Mouse (Mus musculus) mesoderm, embryonic 11.5 days (tissue): ENCODE measurements at regions not wholly inside any gene's neighbourhood (a gene's known extent, or its start where the extent isn't known, plus 50 kb on each side); places are given as distances from the start of the nearest gene placed in this dataset.
A peak's percentile ranks its signal among the peaks of the same experiment; 100 is the strongest.

ENCODE experiments used
- DNase-seq: peaks from one replicate; pipeline ENCODE4 v3.0.0-alpha.2; 2012; ENCODE audit warnings: low read depth, low spot score

- no peak for DNase-seq
Observed at GRCm38 (mm10) chr7:70483536-70483935, 117.0 kb upstream of the Nr2f2 start.

- DNase-seq = no peak
Observed at GRCm38 (mm10) chr7:70481880-70482279, 115.3 kb upstream of the Nr2f2 start.

- no peak for DNase-seq
Observed at GRCm38 (mm10) chr7:70472786-70473185, 106.3 kb upstream of the Nr2f2 start.

- DNase-seq = no peak
Observed at GRCm38 (mm10) chr7:70470557-70470956, 104.0 kb upstream of the Nr2f2 start.

- DNase-seq = no peak
Observed at GRCm38 (mm10) chr7:70462131-70462530, 95.6 kb upstream of the Nr2f2 start.

- no peak for DNase-seq
Observed at GRCm38 (mm10) chr7:70454525-70454924, 88.0 kb upstream of the Nr2f2 start.

GRCm38 (mm10) chr7:70452816-70453215 lies 86.3 kb upstream of the Nr2f2 start:
- DNase-seq = no peak

- DNase-seq = no peak
Observed at GRCm38 (mm10) chr7:70438908-70439307, 72.4 kb upstream of the Nr2f2 start.

- no peak for DNase-seq
Observed at GRCm38 (mm10) chr7:70433838-70434237, 67.3 kb upstream of the Nr2f2 start.

GRCm38 (mm10) chr7:70433358-70433757 lies 66.8 kb upstream of the Nr2f2 start:
- DNase-seq = no peak

GRCm38 (mm10) chr7:70431712-70432111 lies 65.2 kb upstream of the Nr2f2 start:
- no peak for DNase-seq

- DNase-seq = peak; percentile 27
Observed at GRCm38 (mm10) chr7:70429326-70429725, 62.8 kb upstream of the Nr2f2 start.

- peak; percentile 71 for DNase-seq
Observed at GRCm38 (mm10) chr7:70424231-70424620, 57.7 kb upstream of the Nr2f2 start.

- DNase-seq = no peak
Observed at GRCm38 (mm10) chr7:70423524-70424230, 57.1 kb upstream of the Nr2f2 start.

- DNase-seq = no peak
Observed at GRCm38 (mm10) chr7:70416185-70416941, 49.8 kb upstream of the Nr2f2 start.
